10 mouse cellular contexts compared by ENCODE assay signal in the genomic region with DNA sequence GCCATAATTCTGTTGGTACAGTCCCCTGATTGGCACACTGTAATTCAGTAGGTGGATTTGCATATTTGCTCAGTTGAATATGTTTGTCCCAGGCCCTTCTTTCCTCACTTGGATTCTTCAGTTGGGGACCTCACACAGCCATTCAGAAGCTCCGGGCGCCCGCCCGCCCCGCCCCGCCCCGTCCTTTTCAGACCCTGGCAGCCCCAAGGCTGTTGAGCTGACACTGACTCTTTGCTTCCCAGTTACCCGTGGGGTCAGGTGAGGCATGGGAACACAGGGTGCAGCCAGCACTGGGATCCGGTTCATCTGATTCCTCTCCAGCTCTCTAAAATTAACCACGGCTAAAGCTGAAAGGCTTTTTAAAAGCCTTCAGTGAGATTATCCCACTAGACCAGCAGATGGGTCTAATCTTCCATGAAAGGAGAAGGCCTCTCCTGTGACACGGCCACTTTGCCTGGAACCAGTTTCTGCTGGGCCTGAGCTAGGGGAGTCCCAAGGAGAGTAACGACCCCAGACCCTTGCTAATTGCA. TPM values are rescaled to one million over a fixed set of nuclear protein-coding genes. Genes with fewer than 3 reads are reported as not detected.
DNase-seq lines count a peak whose midpoint lies in the region; ATAC-seq and TF ChIP-seq lines count a peak whose summit lies in the region.
"Had no signal": no experiment of that assay in that cellular context is flagged by ENCODE, and none has a peak within 500 bp of the region (broad histone marks: within the 10 kb centered on the region; RNA-seq: fewer than 3 reads in every experiment).

No protein-coding gene starts in this region.

- ATAC-seq in heart, embryonic 12.5 days (ENCODE audit: insufficient number of reproducible peaks, low FRiP score), result no peak
- peak; percentile 54 for ATAC-seq in midbrain, embryonic 15.5 days (replicated peaks)
- ATAC-seq in erythroblast, adult 5-6 weeks (replicated peaks; ENCODE audit: low FRiP score, poor library complexity, severe bottlenecking), result no peak

- H3K9me3 ChIP-seq in heart, embryonic 12.5 days (replicated peaks), result no peaks in the 10 kb centered on the region
- no peaks in the 10 kb centered on the region for H3K9me3 ChIP-seq in midbrain, embryonic 15.5 days
- H3K9me3 ChIP-seq: liver, embryonic 13.5 days had no signal

- intact Hi-C loops in heart, adult 2 months (cut with DNase I), result loop anchor here (2.0 kb wide), 2 partner anchors 44 to 66 kb away; a partner anchor contains a TSS
- intact Hi-C loops in heart, postnatal 10 days (cut with DNase I), result loop anchor here (2.0 to 5.0 kb wide), 2 partner anchors 42 to 64 kb away; no protein-coding TSS in a partner anchor

- DNase-seq in heart, adult 2 months, result peak; percentile 53 to 81
- DNase-seq in cerebellum, postnatal 25 days, result peak; percentile 44 to 45
- peak; percentile 77 to 78 for DNase-seq in heart, postnatal 10 days
- DNase-seq in adrenal gland, postnatal 4 days (ENCODE audit: low spot score in 2 of 2), result no peak
- DNase-seq in T-cell, adult 2 months (ENCODE audit: low spot score), result no peak
- DNase-seq: liver, embryonic 13.5 days had no signal

- no peak overlapping the region for H3K4me3 ChIP-seq in heart, adult 2 months
- H3K4me3 ChIP-seq in heart, embryonic 12.5 days, result no peak overlapping the region
- no peak overlapping the region for H3K4me3 ChIP-seq in midbrain, embryonic 15.5 days
- H3K4me3 ChIP-seq: liver, embryonic 13.5 days had no signal

- 50% methylated on average over 12 of the region's 12 CpGs for WGBS in heart, adult 2 months
- WGBS in heart, embryonic 12.5 days, result 67% methylated on average over 12 of the region's 12 CpGs
- WGBS in midbrain, embryonic 15.5 days, result 26% methylated on average over 12 of the region's 12 CpGs

- H3K79me2 ChIP-seq in heart, adult 2 months (replicated peaks; ENCODE audit: control insufficient read depth, insufficient read depth, low read length), result 0 out of 2 replicates have a peak, but pooled peaks cover 1% of the 10 kb centered on the region

- peak; percentile 55 for TF ChIP-seq CTCF in heart, adult 2 months (IDR thresholded peaks at IDR 0.05)

- peak; percentile 89 for TF ChIP-seq EP300 in heart, adult 2 months (IDR thresholded peaks at IDR 0.05; ENCODE audit: insufficient read depth, low read depth, low read length)

- H3K36me3 ChIP-seq in heart, adult 2 months (ENCODE audit: control insufficient read depth, insufficient read depth, low read length), result peaks cover 5% of the 10 kb centered on the region
- no peaks in the 10 kb centered on the region for H3K36me3 ChIP-seq in heart, embryonic 12.5 days
- H3K36me3 ChIP-seq in midbrain, embryonic 15.5 days (replicated peaks), result no peaks in the 10 kb centered on the region
- H3K36me3 ChIP-seq: liver, embryonic 13.5 days had no signal

- no peak for TF ChIP-seq POLR2A in heart, adult 2 months (IDR thresholded peaks at IDR 0.05; ENCODE audit: insufficient read depth, low read depth, low read length)

- H3K27ac ChIP-seq in heart, adult 2 months, result peak overlapping the region; percentile 82
- H3K27ac ChIP-seq in heart, embryonic 12.5 days (ENCODE audit: poor library complexity, severe bottlenecking), result no peak overlapping the region
- no peak overlapping the region for H3K27ac ChIP-seq in midbrain, embryonic 15.5 days
- H3K27ac ChIP-seq: liver, embryonic 13.5 days had no signal

- H3K9ac ChIP-seq in heart, adult 2 months (ENCODE audit: low read depth, low read length), result no peak overlapping the region
- H3K9ac ChIP-seq in heart, embryonic 12.5 days, result no peak overlapping the region
- no peak overlapping the region for H3K9ac ChIP-seq in midbrain, embryonic 15.5 days
- H3K9ac ChIP-seq: liver, embryonic 13.5 days had no signal

- no peaks in the 10 kb centered on the region for H3K27me3 ChIP-seq in heart, adult 2 months (ENCODE audit: control insufficient read depth, insufficient read depth, low read length)
- no peaks in the 10 kb centered on the region for H3K27me3 ChIP-seq in heart, embryonic 12.5 days (replicated peaks)
- no peaks in the 10 kb centered on the region for H3K27me3 ChIP-seq in midbrain, embryonic 15.5 days (replicated peaks)
- H3K27me3 ChIP-seq: CH12.LX; liver, embryonic 13.5 days had no signal

- peaks cover 5% of the 10 kb centered on the region for H3K4me1 ChIP-seq in heart, adult 2 months (ENCODE audit: control insufficient read depth, insufficient read depth, low read length)
- H3K4me1 ChIP-seq in heart, embryonic 12.5 days (replicated peaks), result 0 out of 2 replicates have a peak, but pooled peaks cover 3% of the 10 kb centered on the region
- H3K4me1 ChIP-seq in midbrain, embryonic 15.5 days, result peaks cover 3% of the 10 kb centered on the region; the same call in 1 of the 2 replicates

- no peak overlapping the region for H3K4me2 ChIP-seq in heart, embryonic 12.5 days
- H3K4me2 ChIP-seq in midbrain, embryonic 15.5 days, result peak overlapping the region; percentile 17; the same call in 1 of the 2 replicates
- H3K4me2 ChIP-seq: liver, embryonic 13.5 days had no signal

RNA-seq across cellular contexts. Expression of a gene that starts 10.2 kb away (rescaled TPM):
- total RNA-seq in heart, adult 2 months (2021), result 1 to 10 TPM; 7.3 to 9.1 TPM
- polyA plus RNA-seq in heart, adult 2 months (2012; rRNA removed), result 7.2 and 9.3 TPM in 2 replicates
- 4.1 and 4.2 TPM in 2 replicates for polyA plus RNA-seq in heart, embryonic 12.5 days (2016; fragmentation: Nextera tagmentation; extraction: Ambion mirVana)
- total RNA-seq in heart, postnatal 10 days (2021), result 10 to 100 TPM in 1 of 2 experiments, 1 to 10 TPM in 1; 9.9 to 10.2 TPM
- 2.1 and 2.5 TPM in 2 replicates for polyA plus RNA-seq in midbrain, embryonic 15.5 days (2015; fragmentation: Nextera tagmentation; extraction: Ambion mirVana)
- 10 to 100 TPM; 13.6 to 15.3 TPM for total RNA-seq in adrenal gland, postnatal 4 days (2021)
- 12.5 and 13.2 TPM in 2 replicates for total RNA-seq in erythroblast, adult 5-6 weeks (2015; ENCODE audit: low replicate concordance)
- 51.3 and 56.9 TPM in 2 replicates for total RNA-seq in erythroblast, adult 5-6 weeks (2017; ENCODE audit: low replicate concordance)

RNA-seq across cellular contexts. Expression of a gene that starts 45.3 kb away (rescaled TPM):
- 100 to 1,000 TPM; 191 to 211 TPM for total RNA-seq in heart, adult 2 months (2021)
- 66.5 and 115 TPM in 2 replicates for polyA plus RNA-seq in heart, adult 2 months (2012; rRNA removed)
- 10.1 and 10.4 TPM in 2 replicates for polyA plus RNA-seq in heart, embryonic 12.5 days (2016; fragmentation: Nextera tagmentation; extraction: Ambion mirVana)
- 100 to 1,000 TPM; 129 to 131 TPM for total RNA-seq in heart, postnatal 10 days (2021)
- polyA plus RNA-seq in midbrain, embryonic 15.5 days (2015; fragmentation: Nextera tagmentation; extraction: Ambion mirVana), result 0.10 TPM in 1 of 2 replicates, not detected in the other
- 1 to 10 TPM; 1.4 to 1.9 TPM for total RNA-seq in adrenal gland, postnatal 4 days (2021)
- not detected in 2 replicates for total RNA-seq in erythroblast, adult 5-6 weeks (2015; ENCODE audit: low replicate concordance)
- 0.17 and 0.28 TPM in 2 replicates for total RNA-seq in erythroblast, adult 5-6 weeks (2017; ENCODE audit: low replicate concordance)
- polyA plus RNA-seq: liver, embryonic 13.5 days had no signal

Comparison
In these comparisons a context has a peak if more than half of its experiments do, and no peak if none do; other contexts are left out.
1. DNase-seq: peak in heart, adult 2 months (2 of 2), cerebellum, postnatal 25 days (2 of 2) and heart, postnatal 10 days (2 of 2); none in adrenal gland, postnatal 4 days (0 of 2) and T-cell, adult 2 months (single experiment).
2. RNA of a gene that starts 45.3 kb away (total RNA-seq): 191 to 211 TPM in heart, adult 2 months and 129 to 131 TPM in heart, postnatal 10 days; 1.4 to 1.9 TPM in adrenal gland, postnatal 4 days and 0.17 to 0.28 TPM in erythroblast, adult 5-6 weeks; every median in the first group is over 10 times any median in the second.